Mouse (Mus musculus): Measurements from ENCODE around the gene Acp5.
A peak's percentile ranks its signal among the peaks of the same experiment; 100 is the strongest.
"Not testable (repeated sequence)": the region's sequence is repeated elsewhere in the genome, so short reads cannot be mapped to it uniquely, and the experiment has no call there.

Acp5 gene

DNA sequence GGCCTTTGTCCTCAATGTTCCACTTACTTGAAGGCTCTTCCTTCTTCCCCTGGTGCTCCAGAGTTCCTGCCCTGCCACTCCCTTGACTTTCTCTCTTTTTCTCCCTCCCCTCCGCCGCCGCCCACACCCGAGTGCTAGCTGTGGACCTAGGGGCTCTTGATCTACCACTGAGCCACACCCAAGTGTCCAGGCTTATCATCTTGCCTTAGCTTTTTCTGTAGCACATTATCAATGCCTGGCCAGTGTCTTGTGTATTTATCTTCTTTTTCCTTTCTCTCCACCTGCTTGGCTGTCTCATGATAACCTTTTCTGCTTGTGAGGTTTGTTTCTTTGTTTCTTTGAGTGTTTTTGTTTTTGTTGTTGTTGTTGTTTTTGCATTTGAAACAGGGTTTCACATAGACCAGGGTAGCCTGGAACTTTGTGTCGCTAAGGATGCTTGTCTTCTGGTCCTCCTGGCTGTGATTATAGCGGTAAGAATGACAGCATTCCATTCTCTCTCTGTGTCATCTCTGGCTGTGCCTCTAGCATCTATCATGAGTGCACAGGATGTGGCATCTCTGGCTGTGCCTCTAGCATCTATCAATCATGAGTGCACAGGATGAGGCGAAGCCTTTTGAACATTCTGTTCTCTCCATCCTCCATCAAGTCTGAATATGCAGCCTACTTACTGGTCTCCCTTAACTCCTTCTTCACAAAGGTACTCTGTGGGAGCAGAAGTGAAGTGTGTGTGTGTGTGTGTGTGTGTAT, at the start of gene Acp5:
TSS of gene Acp5 (minus strand) at position 68 of the 747 bp plus-strand sequence.
- no peak for DNase-seq (ENCODE audit: low spot score in 2 of 2)

DNA sequence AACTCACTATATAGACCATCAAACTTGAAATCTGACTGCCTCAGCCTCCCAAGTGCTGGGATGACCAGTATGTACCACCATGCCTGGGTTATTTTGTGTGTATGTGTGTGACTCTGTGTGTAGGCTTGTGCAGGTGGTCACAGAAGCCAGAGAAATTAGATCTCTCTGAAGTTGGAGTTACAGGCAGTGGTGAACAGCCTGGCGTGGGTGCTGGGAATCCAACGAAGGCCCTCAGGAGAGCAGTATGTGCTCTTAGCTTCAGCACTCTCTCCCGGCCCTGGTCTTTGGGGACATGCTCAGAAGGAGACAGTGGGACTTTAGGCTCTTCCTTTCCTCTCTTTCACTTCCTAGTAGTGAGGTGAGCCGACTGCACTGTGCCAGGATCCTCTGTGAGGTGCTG, 36.8 kb upstream of the Acp5 start:
- no peak for DNase-seq (ENCODE audit: low spot score in 2 of 2)

DNA sequence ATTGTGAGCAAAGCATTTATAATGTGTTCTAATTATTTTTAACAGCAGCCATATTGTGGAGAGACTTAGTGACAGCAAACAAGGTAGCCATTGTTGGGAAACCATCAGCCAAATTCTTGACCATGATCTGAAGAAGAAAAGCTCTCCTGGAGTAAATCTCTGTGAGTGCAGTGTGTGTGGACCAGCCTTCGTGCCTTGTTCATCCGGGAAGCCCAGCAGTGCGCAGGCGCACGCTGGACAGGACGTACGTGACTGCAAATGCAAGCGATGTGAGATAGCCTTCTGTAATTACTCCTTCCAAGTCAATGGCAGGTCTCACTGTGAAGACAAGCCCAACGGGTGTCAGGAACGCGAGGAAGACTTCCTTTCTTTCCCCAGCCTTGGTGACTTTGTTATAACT, 33.8 kb upstream of the Acp5 start:
- no peak for DNase-seq (ENCODE audit: low spot score in 2 of 2)

GRCm38 (mm10) chr9:22167751-22168150, 32.2 kb upstream of the Acp5 start:
- no peak for DNase-seq (ENCODE audit: low spot score in 2 of 2)

GRCm38 (mm10) chr9:22166686-22167085, 31.2 kb upstream of the Acp5 start:
- DNase-seq (ENCODE audit: low spot score in 2 of 2) = no peak

- DNase-seq (ENCODE audit: low spot score in 2 of 2) = no peak
Measured at GRCm38 (mm10) chr9:22165964-22166363, 30.5 kb upstream of the Acp5 start.

- peak; percentile 39 to 45 for DNase-seq (ENCODE audit: low spot score in 2 of 2)
Measured at GRCm38 (mm10) chr9:22164711-22165668, 29.5 kb upstream of the Acp5 start.

DNA sequence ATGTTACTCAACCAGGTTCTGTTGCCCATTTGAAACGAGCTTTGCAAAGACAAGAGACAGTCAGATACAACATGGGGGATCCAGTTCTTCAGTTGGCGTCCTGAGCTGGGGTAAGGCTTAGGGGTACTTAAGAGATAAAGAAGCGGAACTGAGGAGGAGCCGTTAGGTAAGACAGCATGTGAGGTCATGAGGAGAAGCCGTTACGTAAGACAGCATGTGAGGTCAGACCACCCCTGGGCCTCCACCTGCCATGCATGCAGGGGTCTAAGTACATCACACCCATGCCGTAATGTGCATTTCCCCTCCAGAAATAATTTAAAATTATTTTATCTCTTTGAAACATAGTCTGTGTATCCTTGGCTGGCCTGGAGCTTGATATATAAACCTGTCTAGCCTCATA, 27.4 kb upstream of the Acp5 start:
- no peak for DNase-seq (ENCODE audit: low spot score in 2 of 2)

- DNase-seq (ENCODE audit: low spot score in 2 of 2) = no peak
Measured at GRCm38 (mm10) chr9:22162305-22162704, 26.8 kb upstream of the Acp5 start.

GRCm38 (mm10) chr9:22161299-22161698, 25.8 kb upstream of the Acp5 start:
- no peak for DNase-seq (ENCODE audit: low spot score in 2 of 2)

GRCm38 (mm10) chr9:22157516-22158265, 22.2 kb upstream of the Acp5 start:
- DNase-seq (ENCODE audit: low spot score in 2 of 2) = no peak

DNA sequence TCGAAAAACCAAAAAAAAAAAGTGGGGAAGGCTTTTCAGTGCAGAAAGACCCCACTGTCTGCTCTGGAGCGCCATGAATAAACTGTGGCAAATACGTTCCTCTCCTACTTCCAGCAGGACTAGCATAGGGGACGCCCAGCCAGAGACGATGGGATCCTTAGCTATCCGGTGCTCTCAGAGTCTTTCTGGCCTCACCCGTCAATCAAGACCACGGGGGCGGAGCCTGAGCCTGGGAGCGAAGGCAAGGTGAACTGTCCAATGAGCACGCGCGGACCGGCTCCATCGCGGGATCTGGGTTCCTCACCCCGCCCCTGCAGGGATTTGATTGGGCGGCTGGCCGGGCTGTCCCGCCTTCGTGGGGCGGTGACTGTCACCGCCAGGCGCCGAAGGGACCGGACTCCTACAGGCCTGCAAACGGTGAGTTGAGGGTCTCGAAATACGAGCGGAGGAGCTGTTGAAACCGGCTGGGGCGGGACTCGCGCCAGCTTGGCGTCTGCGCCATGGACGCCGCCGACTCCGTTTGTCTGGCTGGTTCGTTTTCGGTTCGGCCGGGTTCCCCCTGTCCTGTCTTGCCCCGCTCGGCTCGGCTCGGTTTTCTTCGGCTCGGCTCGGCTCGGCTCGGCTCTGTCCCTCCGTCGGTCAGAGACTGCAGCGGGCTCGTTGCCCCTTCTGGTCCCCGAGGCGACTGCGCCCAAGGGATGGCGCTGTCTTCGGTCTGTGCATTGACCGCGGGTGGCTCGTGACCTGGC, 21.2 kb upstream of the Acp5 start, which contains the start of gene Pigyl:
TSS of gene Pigyl (plus strand) at position 350 of the 749 bp plus-strand sequence.
- DNase-seq (ENCODE audit: low spot score in 2 of 2) = peak; percentile 96 to 97

- peak; percentile 20 to 30 for DNase-seq (ENCODE audit: low spot score in 2 of 2)
Measured at GRCm38 (mm10) chr9:22155614-22156013, 20.1 kb upstream of the Acp5 start.

GRCm38 (mm10) chr9:22153810-22154209, 18.3 kb upstream of the Acp5 start:
- no peak for DNase-seq (ENCODE audit: low spot score in 2 of 2)

DNA sequence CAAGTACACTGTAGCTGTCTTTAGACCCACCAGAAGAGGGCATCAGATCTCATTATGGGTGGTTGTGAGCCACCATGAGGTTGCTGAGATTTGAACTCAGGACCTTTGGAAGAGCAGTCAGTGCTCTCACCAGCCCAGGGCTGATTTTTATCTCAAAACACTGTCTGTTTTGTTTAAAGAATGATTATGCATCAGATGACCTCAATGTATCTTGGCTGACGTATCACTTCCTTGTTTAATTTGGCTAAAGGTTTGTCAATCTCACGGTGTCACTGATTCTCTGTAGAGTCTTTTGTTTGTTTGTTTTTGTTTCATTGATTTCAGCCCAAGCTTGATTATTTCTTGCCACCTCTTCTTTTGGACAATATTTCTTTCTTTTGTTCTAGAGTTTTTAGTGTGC, 15.4 kb upstream of the Acp5 start:
- no peak for DNase-seq (ENCODE audit: low spot score in 2 of 2)

DNA sequence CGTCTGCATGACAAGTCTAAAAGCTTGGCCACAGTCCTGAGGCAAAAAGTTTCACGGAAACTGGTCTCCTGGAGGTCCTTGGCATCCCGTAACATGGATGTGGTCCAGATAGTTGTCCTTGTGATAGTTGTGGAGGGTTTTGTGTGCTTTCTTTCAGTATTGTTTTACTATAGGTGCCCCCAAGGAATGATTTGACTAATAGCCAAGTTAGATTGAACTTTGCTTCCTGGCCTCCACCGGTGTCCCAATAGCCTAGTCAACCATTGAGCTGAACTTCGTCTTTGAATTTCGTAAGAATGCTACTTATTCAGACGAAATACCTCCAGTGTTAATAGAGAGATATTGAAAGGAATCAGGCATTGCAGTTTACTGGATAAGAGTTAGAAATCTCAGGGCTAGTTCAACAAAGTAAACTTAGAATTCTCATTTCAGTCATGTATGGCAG, 14.8 kb upstream of the Acp5 start:
- not testable (repeated sequence) for DNase-seq (ENCODE audit: low spot score in 2 of 2)

GRCm38 (mm10) chr9:22149426-22150248, 14.1 kb upstream of the Acp5 start:
- DNase-seq (ENCODE audit: low spot score in 2 of 2) = no peak

- DNase-seq (ENCODE audit: low spot score in 2 of 2) = no peak
Measured at GRCm38 (mm10) chr9:22144304-22144965, 8.9 kb upstream of the Acp5 start.
